Mouse (Mus musculus): ENCODE data around the gene Pfkfb3.

DNA sequence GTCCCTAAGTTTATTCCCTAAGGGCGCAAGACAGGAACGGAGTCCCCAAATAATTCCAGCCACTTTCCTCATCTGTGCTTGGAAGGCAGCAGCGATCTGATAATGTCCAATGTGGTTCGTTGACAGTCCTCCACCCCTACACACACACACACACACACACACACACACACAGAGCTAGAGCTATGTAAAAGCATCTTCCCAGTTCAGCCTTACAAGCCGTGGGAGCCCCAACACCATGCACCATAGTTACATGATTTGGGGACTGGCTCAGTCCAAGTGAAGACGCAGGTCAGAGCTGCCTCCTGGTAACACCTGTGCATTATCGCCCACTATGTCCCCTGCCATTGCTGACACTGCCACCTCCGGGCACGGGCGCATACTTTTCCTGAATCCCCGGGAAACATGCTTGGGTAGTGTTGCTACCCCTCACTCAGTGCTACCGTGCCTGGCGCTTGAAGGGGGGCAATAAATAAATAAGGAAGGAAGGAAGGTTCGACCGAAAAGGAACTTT, 51.6 kb downstream of the Pfkfb3 start:
- TF ChIP-seq CHD2 (IDR thresholded peaks at IDR 0.05; ENCODE audit: low read depth, low read length) (no peak), HCFC1 (IDR thresholded peaks at IDR 0.05; ENCODE audit: borderline replicate concordance, insufficient read depth, low read length) (no peak)
